Mouse (Mus musculus): Measurements from ENCODE around the gene Spi1.

The Spi1 gene

DNA sequence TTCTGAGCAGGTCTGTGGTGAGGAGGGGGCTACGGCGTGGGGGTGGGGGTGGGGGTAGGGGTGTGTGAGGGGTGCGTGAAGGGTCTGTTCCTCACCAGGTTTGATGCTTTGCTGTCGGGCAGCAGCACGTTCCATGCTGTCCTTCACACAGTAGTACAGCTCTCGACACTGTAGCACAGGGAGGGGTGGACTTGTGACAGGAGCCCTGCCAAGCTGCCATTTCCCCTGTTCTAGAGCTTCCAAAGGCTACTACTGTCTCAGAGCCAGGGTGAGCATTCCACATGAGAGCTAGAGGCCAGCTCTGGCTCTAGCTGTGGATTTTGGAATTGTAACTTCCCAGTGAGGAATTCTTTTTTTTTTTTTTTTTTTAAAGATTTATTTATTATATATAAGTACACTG lies 60.7 kb downstream of the Spi1 start:
- Histone ChIP-seq H3K9me3 (ENCODE audit: low read length) (no peaks in the 10 kb centered on the region), H3K4me3 (replicated peaks; ENCODE audit: low read length) (no peak overlapping the region), H3K27me3 (ENCODE audit: insufficient read depth, low read length) (no peaks in the 10 kb centered on the region), H3K36me3 (ENCODE audit: insufficient read depth, low read length) (no peaks in the 10 kb centered on the region), H3K4me1 (replicated peaks; ENCODE audit: low read depth, low read length) (peaks cover 37% of the 10 kb centered on the region)
- no peak for TF ChIP-seq CTCF (conservative IDR thresholded peaks at IDR 0.05; ENCODE audit: low read length)

DNA sequence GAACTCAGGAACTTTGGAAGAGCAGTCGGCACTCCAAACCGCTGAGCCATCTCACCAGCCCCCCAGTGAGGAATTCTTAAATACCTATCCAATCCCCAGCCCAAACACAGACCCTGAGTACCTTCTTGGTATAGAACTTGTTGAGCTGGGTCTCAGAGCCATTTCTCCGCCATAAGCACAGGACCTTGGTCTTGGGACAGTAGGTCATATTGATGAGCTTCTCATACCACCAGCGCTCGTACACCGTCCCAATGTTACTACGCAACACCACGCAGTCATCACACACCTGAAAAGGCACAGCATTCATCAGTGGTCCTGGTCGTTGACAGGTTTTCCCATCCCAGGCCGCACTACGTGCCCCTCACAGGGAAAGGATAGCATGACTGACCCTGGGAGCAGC lies 61.2 kb downstream of the Spi1 start:
- no peaks in the 10 kb centered on the region for H3K27me3 ChIP-seq (ENCODE audit: insufficient read depth, low read length)
- H3K9me3 ChIP-seq (ENCODE audit: low read length): no peaks in the 10 kb centered on the region
- TF ChIP-seq CTCF (conservative IDR thresholded peaks at IDR 0.05; ENCODE audit: low read length) (no peak), NANOG (IDR thresholded peaks at IDR 0.05; ENCODE audit: borderline replicate concordance, low read length) (no peak), POU5F1 (IDR thresholded peaks at IDR 0.05; ENCODE audit: borderline replicate concordance, low read length) (no peak)
- no peaks in the 10 kb centered on the region for H3K36me3 ChIP-seq (ENCODE audit: insufficient read depth, low read length)
- H3K4me1 ChIP-seq (replicated peaks; ENCODE audit: low read depth, low read length): peaks cover 34% of the 10 kb centered on the region
- no peak overlapping the region for H3K4me3 ChIP-seq (replicated peaks; ENCODE audit: low read length)

DNA sequence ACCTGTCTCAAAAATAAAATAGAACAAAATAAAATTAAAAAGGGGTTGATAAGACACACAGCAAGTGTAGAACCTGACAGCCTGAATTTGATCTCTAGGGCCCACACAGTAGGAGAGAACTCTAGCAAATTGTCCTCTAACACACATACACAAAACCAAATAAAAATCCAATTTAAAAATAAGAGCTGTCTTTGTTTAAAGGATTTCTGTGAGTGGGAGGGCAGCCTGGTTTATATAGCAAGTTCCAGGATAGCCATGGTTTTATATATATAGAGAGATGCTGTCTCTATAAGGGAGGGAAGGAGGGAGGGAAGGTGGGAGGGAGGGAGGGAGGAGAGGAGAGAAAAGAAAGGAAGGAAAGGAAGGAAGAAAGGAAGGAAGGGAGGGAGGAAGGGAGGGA lies 65.9 kb downstream of the Spi1 start:
- H3K4me1 ChIP-seq (replicated peaks; ENCODE audit: low read depth, low read length): no peaks in the 10 kb centered on the region; the same call in 1 of the 2 replicates
- no peak overlapping the region for H3K4me3 ChIP-seq (replicated peaks; ENCODE audit: low read length)
- no peaks in the 10 kb centered on the region for H3K9me3 ChIP-seq (ENCODE audit: low read length)
- no peaks in the 10 kb centered on the region for H3K27me3 ChIP-seq (ENCODE audit: insufficient read depth, low read length)
- TF ChIP-seq CTCF (conservative IDR thresholded peaks at IDR 0.05; ENCODE audit: low read length): no peak
- TF ChIP-seq NANOG (IDR thresholded peaks at IDR 0.05; ENCODE audit: borderline replicate concordance, low read length): no peak
- no peak for TF ChIP-seq POU5F1 (IDR thresholded peaks at IDR 0.05; ENCODE audit: borderline replicate concordance, low read length)
- H3K36me3 ChIP-seq (ENCODE audit: insufficient read depth, low read length): no peaks in the 10 kb centered on the region

DNA sequence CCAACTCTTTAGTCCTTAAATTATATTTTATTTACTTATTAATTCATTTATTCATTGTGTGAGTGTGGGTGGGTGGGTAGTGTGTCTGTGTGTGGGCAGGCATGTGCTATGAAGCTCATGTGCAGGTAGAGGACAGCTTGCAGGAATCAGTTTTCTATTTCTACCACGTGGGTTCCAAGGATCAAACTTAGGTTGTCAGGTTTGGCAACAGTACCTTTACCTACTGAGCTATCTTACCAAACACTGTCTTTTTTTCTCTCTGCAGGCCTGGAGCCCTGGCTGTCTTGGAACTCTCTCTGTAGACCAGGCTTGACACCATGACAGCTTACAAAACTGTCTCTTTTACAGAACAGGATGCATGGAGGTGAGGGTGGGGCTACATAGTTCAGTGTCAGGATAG lies 69.1 kb downstream of the Spi1 start:
- no peaks in the 10 kb centered on the region; the same call in 1 of the 2 replicates for H3K4me1 ChIP-seq (replicated peaks; ENCODE audit: low read depth, low read length)
- H3K36me3 ChIP-seq (ENCODE audit: insufficient read depth, low read length): no peaks in the 10 kb centered on the region
- H3K4me3 ChIP-seq (replicated peaks; ENCODE audit: low read length): no peak overlapping the region
- H3K9me3 ChIP-seq (ENCODE audit: low read length): no peaks in the 10 kb centered on the region
- TF ChIP-seq POU5F1 (IDR thresholded peaks at IDR 0.05; ENCODE audit: borderline replicate concordance, low read length) (no peak), NANOG (IDR thresholded peaks at IDR 0.05; ENCODE audit: borderline replicate concordance, low read length) (no peak), CTCF (conservative IDR thresholded peaks at IDR 0.05; ENCODE audit: low read length) (no peak)
- no peaks in the 10 kb centered on the region for H3K27me3 ChIP-seq (ENCODE audit: insufficient read depth, low read length)

DNA sequence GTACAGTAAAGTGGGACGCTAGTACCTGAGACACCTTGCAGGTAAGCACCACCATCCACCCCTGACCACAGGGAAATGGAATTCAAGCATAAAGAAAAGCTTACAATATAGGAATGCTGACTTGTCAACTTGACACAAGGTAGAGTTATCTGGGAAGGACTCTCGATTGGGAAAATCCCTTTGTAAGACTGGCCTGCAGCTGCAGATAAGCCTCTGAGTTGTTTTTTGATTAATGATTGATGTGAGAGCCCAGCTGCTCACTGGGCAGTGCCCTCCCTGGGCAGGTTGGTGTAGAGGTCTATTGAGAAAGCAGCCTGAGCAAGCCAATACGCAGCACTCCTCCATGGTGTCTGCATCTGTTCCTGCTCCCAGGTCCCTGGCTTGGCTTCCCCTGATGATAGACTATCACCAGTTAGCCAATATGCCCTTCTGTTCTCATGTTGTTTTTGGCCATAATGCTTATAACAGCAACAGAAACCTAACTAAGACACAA lies 70.7 kb downstream of the Spi1 start:
- Histone ChIP-seq H3K36me3 (ENCODE audit: insufficient read depth, low read length) (no peaks in the 10 kb centered on the region), H3K9me3 (ENCODE audit: low read length) (no peaks in the 10 kb centered on the region), H3K4me1 (replicated peaks; ENCODE audit: low read depth, low read length) (no peaks in the 10 kb centered on the region; the same call in 1 of the 2 replicates), H3K27me3 (ENCODE audit: insufficient read depth, low read length) (no peaks in the 10 kb centered on the region), H3K4me3 (replicated peaks; ENCODE audit: low read length) (no peak overlapping the region)
- TF ChIP-seq NANOG (IDR thresholded peaks at IDR 0.05; ENCODE audit: borderline replicate concordance, low read length) (no peak), CTCF (conservative IDR thresholded peaks at IDR 0.05; ENCODE audit: low read length) (no peak), POU5F1 (IDR thresholded peaks at IDR 0.05; ENCODE audit: borderline replicate concordance, low read length) (no peak)

DNA sequence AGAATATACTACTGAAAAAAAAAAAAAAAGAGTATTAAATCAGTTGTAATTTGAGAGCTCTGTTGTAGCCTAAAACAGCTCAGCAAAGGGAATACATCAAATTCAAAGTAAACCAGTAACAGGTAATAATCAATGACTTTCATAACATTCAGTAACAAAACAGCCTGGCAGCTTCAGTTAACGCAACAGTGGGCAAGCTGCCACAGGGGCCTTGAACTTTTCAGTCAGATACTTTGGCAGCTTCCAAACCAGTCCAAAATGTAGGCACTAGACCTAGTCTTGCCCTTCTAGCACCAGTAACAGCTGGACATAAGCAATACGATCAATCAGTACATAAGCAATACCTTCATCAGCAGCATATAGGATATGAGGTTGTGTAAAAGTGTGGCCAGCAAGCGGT lies 71.9 kb downstream of the Spi1 start:
- no peaks in the 10 kb centered on the region; the same call in 1 of the 2 replicates for H3K36me3 ChIP-seq (ENCODE audit: insufficient read depth, low read length)
- TF ChIP-seq CTCF (conservative IDR thresholded peaks at IDR 0.05; ENCODE audit: low read length): no peak
- TF ChIP-seq NANOG (IDR thresholded peaks at IDR 0.05; ENCODE audit: borderline replicate concordance, low read length): no peak
- no peak for TF ChIP-seq POU5F1 (IDR thresholded peaks at IDR 0.05; ENCODE audit: borderline replicate concordance, low read length)
- no peaks in the 10 kb centered on the region for H3K9me3 ChIP-seq (ENCODE audit: low read length)
- no peak overlapping the region for H3K4me3 ChIP-seq (replicated peaks; ENCODE audit: low read length)
- no peaks in the 10 kb centered on the region; the same call in 1 of the 2 replicates for H3K4me1 ChIP-seq (replicated peaks; ENCODE audit: low read depth, low read length)
- no peaks in the 10 kb centered on the region for H3K27me3 ChIP-seq (ENCODE audit: insufficient read depth, low read length)

DNA sequence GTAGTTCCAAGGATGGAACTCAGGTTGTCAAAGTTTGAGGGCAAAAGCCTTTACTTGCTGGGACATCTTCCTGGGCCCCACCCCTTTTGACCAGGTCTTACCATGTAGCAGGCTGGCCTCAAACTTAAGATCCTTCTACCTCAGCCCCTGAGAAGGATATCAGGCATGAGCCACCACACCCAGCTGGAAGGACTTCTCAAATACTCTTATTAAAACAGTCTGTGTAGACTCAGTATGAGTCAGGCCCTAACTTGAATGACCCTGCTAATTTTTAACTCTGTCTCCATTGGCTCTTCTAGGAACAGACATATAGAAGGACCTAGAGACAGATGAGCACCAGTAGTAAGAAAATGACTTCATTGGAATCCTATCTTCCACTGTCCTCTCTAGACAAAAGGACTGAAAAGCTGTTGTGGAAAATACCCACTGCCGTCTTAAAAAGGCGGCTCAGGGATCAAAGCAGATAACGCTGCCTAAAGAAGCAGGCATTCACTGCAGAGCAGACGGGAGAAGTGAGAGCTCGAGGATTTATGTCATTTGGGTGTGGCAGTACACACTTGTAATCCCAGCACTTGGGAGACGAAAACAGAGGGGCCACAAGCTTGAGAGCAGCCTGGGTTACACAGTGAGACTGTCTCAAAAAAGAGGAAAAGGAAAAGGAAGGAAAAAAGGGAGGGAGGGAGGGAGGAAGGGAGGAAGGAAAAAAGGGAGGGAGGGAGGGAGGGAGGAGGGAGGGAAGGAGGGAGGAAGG lies 75.0 kb downstream of the Spi1 start:
- no peak overlapping the region for H3K4me3 ChIP-seq (replicated peaks; ENCODE audit: low read length)

DNA sequence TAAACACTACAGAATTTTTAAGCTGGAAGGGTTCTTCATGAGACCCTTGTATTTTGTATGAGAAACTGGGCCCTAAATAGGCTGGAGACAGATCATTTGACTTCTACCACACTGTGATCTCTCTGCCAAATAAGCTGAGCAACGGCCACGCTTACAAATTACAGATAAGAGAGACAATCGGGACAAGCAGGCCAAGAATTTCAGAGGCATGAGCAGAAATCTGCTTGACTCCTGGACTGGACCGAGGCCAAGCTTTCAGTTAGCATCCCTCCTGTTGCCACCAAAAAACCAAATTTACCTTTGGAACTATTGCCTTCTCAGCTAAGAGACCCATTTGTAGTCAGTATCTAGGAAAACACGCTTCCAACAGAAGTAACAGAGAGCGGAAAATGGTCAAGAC lies 78.4 kb downstream of the Spi1 start:
- Histone ChIP-seq H3K9me3 (ENCODE audit: low read length) (no peaks in the 10 kb centered on the region), H3K4me3 (replicated peaks; ENCODE audit: low read length) (no peak overlapping the region), H3K36me3 (ENCODE audit: insufficient read depth, low read length) (peaks cover 10% of the 10 kb centered on the region; the same call in 1 of the 2 replicates), H3K4me1 (replicated peaks; ENCODE audit: low read depth, low read length) (peaks cover 12% of the 10 kb centered on the region), H3K27me3 (ENCODE audit: insufficient read depth, low read length) (no peaks in the 10 kb centered on the region)
- no peak for TF ChIP-seq NANOG (IDR thresholded peaks at IDR 0.05; ENCODE audit: borderline replicate concordance, low read length)
- TF ChIP-seq POU5F1 (IDR thresholded peaks at IDR 0.05; ENCODE audit: borderline replicate concordance, low read length): no peak
- no peak for TF ChIP-seq CTCF (conservative IDR thresholded peaks at IDR 0.05; ENCODE audit: low read length)

More for the DNA sequence above, 75.0 kb downstream of the Spi1 start:
- no peak for TF ChIP-seq NANOG (IDR thresholded peaks at IDR 0.05; ENCODE audit: borderline replicate concordance, low read length)
- H3K9me3 ChIP-seq (ENCODE audit: low read length): no peaks in the 10 kb centered on the region
- no peaks in the 10 kb centered on the region for H3K27me3 ChIP-seq (ENCODE audit: insufficient read depth, low read length)
- peaks cover 3% of the 10 kb centered on the region; the same call in 1 of the 2 replicates for H3K36me3 ChIP-seq (ENCODE audit: insufficient read depth, low read length)
- peaks cover 12% of the 10 kb centered on the region for H3K4me1 ChIP-seq (replicated peaks; ENCODE audit: low read depth, low read length)

DNA sequence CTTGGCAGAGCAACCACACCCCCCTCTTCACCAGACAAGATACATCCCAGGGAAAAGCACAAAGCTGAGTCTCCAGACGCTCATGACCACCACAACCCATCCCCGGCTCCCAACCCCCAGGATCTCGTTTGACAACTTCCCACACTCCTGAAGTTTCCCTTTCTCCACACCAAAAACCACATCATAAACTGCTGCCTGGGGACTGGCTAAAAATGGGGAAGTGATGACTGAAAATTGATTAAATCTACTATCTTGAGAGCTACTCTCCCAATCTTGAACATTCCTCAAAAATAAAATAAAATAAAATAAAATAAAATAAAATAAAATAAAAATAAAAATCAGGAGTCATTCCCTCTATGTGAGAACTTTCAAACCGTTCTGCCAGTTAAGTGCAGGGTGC lies 80.8 kb downstream of the Spi1 start:
- H3K27me3 ChIP-seq (ENCODE audit: insufficient read depth, low read length): no peaks in the 10 kb centered on the region
- peaks cover 18% of the 10 kb centered on the region for H3K36me3 ChIP-seq (ENCODE audit: insufficient read depth, low read length)
- peaks cover 12% of the 10 kb centered on the region for H3K4me1 ChIP-seq (replicated peaks; ENCODE audit: low read depth, low read length)
- H3K4me3 ChIP-seq (replicated peaks; ENCODE audit: low read length): no peak overlapping the region
- no peak for TF ChIP-seq NANOG (IDR thresholded peaks at IDR 0.05; ENCODE audit: borderline replicate concordance, low read length)
- TF ChIP-seq POU5F1 (IDR thresholded peaks at IDR 0.05; ENCODE audit: borderline replicate concordance, low read length): no peak
- no peak for TF ChIP-seq CTCF (conservative IDR thresholded peaks at IDR 0.05; ENCODE audit: low read length)
- H3K9me3 ChIP-seq (ENCODE audit: low read length): no peaks in the 10 kb centered on the region
